Mouse (Mus musculus): ENCODE data around the gene Tdrd9.

Tdrd9 gene

DNA sequence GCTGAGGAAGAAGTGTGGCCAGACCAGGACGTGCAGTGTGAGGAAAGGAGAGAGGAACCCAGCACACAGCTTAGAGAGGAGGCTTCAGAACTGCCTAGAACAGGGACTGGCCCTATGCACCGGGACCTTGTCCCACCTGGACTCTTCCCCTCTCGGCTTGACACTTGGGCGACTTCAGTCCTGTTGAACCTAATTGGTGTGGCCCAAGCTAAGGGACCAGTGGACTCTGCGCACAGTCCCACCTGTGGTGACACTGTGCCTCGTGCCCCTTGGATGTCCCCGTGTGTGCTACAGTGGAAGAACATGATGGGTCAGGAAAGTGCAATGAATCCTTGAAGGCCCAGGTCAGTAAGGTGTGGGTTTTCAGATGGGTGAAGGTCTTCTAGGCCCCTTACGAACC, 136.3 kb downstream of the Tdrd9 start:
- DNase-seq (ENCODE audit: low spot score in 2 of 2) = no peak

DNA sequence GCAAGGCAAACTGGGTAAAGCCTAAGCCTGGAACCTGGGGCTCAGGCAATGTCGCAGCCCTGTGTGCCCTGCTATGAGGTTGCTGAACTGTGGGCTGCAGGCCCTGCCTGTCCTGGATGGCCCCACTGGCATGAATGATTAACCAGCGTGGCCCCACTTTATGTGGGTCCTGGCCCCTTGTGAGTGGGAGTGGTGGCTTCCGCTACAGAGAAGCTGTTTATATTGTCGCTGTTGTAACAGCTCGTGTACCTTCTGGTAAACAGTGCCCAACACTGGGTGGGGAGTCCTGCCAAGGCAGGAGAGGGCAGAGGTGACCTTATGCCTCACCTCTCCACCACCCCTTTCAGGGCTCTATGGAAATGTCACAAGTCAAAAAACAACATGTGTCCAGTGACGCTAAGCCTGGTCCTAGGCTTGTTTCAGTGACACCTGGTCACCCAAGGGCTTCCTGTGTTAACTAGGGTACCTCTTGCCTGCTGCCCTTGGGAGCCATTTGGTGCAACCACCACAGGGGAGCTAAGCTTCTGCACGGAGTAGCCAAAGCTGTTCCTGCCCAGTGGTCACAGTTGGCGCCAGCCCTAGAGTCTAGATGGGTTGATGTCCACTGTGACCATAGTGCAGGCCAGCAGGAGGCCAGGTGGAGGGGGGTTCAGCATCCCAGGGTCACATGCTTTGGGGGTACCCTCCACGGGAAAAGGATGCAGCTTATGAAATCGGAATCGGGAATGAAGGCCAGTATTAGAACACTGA, 137.5 kb downstream of the Tdrd9 start:
- DNase-seq (ENCODE audit: low spot score in 2 of 2) = no peak

DNA sequence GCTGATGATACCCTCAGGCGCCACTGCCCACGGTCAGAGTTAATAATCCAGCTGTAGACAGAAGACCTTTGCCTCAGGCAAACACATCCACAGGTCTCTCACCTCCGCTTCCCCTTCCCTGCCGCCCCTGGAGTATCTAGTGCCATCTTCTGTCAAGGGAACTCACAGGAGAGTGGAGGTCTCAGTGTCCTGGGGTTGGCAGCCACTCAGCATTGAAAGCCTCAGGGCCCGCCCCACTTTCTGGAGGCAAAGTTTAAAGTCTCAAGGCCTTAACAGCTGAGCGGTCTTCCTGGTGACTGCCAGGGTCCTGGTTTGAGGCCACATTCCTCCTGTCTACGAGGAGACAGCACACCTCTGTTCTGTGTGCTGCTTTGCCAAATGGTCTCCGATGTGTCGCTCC, 138.3 kb downstream of the Tdrd9 start:
- no peak for DNase-seq (ENCODE audit: low spot score in 2 of 2)

DNA sequence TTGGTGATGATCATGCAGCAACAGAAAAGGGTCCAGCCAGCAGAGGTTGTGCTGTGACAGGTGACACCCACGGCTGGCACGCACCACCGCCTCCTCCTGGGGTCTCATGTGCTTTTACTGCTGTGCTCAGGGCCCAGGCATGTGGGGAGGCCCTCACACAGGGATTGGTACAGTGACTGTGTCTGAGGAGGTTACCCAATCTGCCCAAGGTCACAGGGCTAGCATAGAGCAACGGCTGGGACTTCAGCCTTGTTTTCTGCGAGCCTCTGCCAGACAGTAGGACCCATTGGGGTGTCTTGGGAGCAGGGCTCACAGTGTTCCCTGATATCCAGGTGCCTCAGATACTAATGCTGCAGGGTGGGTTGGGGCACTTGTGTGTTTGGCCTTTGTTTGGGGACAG, 140.0 kb downstream of the Tdrd9 start:
- no peak for DNase-seq (ENCODE audit: low spot score in 2 of 2)

DNA sequence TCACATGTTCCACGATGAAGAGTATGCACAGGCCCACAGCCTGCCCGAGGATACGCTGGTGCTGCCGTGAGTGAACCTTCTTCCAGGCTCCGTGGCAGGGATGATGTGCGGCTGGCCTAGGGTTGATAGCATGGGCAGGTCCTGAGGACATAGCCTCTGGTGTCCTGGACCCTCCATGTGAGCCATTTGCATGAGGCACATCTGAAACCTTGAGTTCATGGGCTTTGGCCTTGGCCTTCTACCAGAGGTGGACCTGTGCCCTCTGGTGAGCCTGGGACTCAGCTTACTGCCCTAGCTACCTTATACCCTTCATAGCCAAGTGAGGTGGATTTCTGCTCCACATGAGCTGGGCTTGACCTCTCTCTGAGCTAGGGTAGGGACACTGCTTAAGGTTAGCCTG, 140.9 kb downstream of the Tdrd9 start:
- no peak for DNase-seq (ENCODE audit: low spot score in 2 of 2)

DNA sequence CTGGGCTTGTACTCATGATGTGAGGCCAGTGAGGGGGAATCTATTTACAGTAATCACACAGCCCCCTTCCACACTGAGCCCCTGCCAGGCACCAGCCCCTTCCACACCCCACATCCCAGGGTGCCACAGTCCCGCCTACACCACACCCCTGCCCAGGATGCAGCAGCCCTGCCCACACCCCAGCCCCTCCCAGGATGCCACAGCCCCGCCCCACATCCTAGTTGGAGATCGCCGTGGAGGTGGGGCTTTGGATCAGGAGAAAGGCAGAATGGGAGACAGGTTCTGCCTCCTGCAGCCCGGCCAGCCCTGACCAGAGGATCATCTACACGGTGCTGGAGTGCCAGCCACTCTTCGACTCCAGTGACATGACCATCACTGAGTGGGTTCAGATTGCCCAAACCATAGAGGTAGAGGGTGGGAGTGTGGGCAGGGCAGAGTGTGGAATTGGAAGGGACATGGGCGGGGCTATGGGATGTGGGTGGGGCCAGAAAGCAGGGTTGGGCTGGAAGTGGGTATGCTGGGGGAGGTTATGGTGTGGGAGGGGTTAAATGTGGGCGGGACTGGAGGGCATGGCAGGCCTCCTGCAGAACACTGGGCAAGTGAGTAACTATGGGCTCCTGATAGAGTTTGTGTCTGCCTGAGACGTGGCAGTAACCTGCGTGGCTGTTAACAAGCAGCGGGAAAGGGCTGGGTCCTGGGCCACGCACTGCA, 141.5 kb downstream of the Tdrd9 start:
- DNase-seq (ENCODE audit: low spot score in 2 of 2) = no peak

DNA sequence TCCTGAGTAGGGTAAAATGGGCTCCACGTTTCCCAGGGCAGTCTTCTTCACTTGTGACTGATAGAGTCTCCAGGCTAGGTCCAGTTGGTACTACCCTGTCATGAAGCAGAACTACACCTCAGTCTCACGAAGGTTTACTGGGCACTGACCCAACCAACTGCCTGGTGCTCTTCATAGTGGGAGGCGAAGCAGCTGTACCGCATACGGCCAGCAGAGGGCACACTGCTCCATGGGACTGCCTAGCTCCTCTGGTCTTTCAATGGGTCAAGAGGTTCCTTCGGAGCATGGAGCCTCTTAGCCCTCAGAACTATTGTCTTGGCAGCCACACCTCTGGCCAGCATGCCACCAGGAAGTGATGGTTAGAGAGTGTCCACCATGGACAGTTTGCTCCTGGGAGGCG, 142.4 kb downstream of the Tdrd9 start:
- peak; percentile 77 to 84 for DNase-seq (ENCODE audit: low spot score in 2 of 2)

DNA sequence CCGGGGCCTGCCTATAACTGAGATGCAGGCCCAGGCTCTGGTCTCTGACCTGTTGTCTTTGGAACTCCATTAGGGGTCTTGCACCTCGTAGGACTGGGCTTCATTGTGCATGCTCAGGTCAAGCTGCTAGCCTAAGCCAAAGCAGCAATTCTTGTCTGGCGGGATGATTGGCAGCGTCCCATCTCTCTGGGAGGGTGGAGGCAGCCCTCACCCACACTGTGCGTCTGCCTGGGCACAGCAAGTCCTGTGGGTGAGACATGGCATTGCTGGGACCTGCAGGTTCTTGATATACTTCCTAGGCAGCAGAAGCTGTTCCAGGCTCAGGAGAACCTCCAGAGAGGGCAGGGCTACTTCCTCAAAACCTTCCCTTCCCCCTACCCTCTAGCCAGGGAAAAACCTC, 145.6 kb downstream of the Tdrd9 start:
- DNase-seq (ENCODE audit: low spot score in 2 of 2) = no peak

DNA sequence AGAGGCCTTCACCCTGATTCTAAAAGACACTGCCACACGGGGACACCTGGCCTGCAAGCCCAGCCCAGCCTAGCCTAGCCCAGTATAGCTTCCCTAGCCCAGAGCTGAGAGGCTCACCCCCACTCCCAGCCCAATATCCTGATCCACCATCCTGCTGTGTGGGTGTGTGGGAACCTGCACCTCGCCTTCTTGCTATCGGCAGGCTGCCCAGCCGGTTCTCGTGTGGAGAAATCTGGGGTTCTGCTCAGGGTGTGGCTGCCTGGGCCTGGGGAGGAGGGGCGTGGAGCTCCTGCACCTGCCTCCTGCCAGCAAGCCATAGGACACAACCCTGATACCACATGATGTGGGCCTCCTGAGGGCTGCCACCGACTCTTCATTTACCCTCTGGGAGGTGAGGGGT, 146.3 kb downstream of the Tdrd9 start:
- no peak for DNase-seq (ENCODE audit: low spot score in 2 of 2)
